Mouse (Mus musculus): ENCODE measurements at regions not wholly inside any gene's neighbourhood (a gene's known extent, or its start where the extent isn't known, plus 50 kb on each side); places are given as distances from the start of the nearest gene placed in this dataset.

DNA sequence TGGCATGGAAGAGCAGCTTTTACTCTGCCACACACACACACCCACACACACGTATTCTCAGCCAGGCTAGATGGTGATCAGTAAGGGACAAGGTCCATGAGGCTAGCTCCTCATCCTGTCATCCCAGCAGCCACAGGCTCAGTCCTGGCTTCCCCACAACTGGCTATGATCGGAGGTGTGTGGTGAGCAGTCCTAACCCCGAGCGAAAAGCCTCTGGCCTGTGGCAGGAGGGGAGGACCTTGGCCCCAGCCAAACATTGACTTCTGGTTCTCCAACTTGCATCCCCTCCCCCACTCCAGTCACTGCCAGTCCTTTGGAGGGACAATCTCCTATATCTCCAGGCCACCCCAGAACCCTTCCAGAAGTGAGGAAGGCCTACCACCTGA, 65.2 kb upstream of the Ttc34 start:
- H3K9ac ChIP-seq (ENCODE audit: low read length): no peak overlapping the region
- ATAC-seq (ENCODE audit: insufficient read depth, low FRiP score, low TSS enrichment): no peak
- 70% methylated on average over 4 of the region's 4 CpGs for WGBS

DNA sequence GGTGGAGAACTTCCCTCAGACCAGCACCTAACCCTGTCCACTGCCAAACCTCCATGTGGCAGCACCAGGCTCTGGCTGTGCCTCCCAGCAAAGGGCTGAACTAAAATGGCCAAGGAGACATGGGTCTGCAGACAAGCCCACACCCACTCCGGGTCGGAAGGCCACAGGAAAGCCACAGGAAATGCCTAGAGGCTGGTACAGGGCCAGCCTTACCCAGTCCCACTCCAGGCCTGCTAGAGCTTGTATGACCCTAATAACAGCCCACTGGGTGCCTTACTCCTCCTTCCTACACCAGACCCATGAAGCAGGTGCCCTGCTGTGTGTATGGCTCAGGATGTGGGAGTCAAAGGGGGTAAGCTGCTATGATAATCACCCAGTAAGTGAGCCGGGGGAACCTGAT, 63.4 kb upstream of the Ttc34 start:
- no peaks in the 10 kb centered on the region for H3K36me3 ChIP-seq (ENCODE audit: control insufficient read depth, insufficient read depth, low read length)
- no peak for DNase-seq (ENCODE audit: low spot score)
- WGBS: 68% methylated on average over 3 of the region's 3 CpGs

More for the DNA sequence above, 65.2 kb upstream of the Ttc34 start:
- Histone ChIP-seq H3K9me3 (ENCODE audit: control insufficient read depth, low read length) (no peaks in the 10 kb centered on the region), H3K4me3 (ENCODE audit: low read depth, low read length) (no peak overlapping the region), H3K27me3 (ENCODE audit: control insufficient read depth, insufficient read depth, low read length) (no peaks in the 10 kb centered on the region), H3K36me3 (ENCODE audit: control insufficient read depth, insufficient read depth, low read length) (no peaks in the 10 kb centered on the region), H3K27ac (ENCODE audit: low read depth, low read length) (no peak overlapping the region), H3K4me2 (ENCODE audit: low read depth) (no peak overlapping the region), H3K4me1 (ENCODE audit: control insufficient read depth, insufficient read depth, low read length) (no peaks in the 10 kb centered on the region)
- DNase-seq (ENCODE audit: low spot score): no peak

DNA sequence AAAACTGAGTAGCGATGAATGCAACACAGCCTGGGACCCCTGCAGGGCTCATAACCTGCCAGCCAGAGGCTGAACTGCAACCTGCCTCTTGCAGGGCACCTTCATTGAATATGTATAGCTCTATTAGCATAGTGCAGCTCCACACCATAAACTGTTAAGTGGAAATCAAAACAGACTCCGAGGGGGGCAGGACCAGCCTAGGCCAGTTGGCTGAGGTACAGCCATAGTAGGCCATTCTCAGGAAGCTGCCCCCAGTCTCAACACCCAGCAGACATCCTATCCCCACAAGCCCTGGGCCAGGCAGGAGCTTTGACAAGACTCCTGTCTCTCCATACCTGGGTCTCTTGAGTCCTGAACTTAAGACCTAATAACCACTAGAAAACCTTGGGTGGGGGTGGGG, 62.9 kb upstream of the Ttc34 start:
- Histone ChIP-seq H3K4me3 (ENCODE audit: low read depth, low read length) (no peak overlapping the region), H3K4me2 (ENCODE audit: low read depth) (no peak overlapping the region), H3K4me1 (ENCODE audit: control insufficient read depth, insufficient read depth, low read length) (no peaks in the 10 kb centered on the region), H3K9ac (ENCODE audit: low read length) (no peak overlapping the region), H3K9me3 (ENCODE audit: control insufficient read depth, low read length) (no peaks in the 10 kb centered on the region), H3K36me3 (ENCODE audit: control insufficient read depth, insufficient read depth, low read length) (no peaks in the 10 kb centered on the region), H3K27me3 (ENCODE audit: control insufficient read depth, insufficient read depth, low read length) (no peaks in the 10 kb centered on the region), H3K27ac (ENCODE audit: low read depth, low read length) (no peak overlapping the region)
- DNase-seq (ENCODE audit: low spot score) (no peak), ATAC-seq (ENCODE audit: insufficient read depth, low FRiP score, low TSS enrichment) (no peak)
- WGBS: 56% methylated on average over 2 of the region's 2 CpGs

More for the DNA sequence above, 63.4 kb upstream of the Ttc34 start:
- no peak for ATAC-seq (ENCODE audit: insufficient read depth, low FRiP score, low TSS enrichment)
- Histone ChIP-seq H3K9ac (ENCODE audit: low read length) (no peak overlapping the region), H3K9me3 (ENCODE audit: control insufficient read depth, low read length) (no peaks in the 10 kb centered on the region), H3K27ac (ENCODE audit: low read depth, low read length) (no peak overlapping the region), H3K4me3 (ENCODE audit: low read depth, low read length) (no peak overlapping the region), H3K27me3 (ENCODE audit: control insufficient read depth, insufficient read depth, low read length) (no peaks in the 10 kb centered on the region), H3K4me2 (ENCODE audit: low read depth) (no peak overlapping the region), H3K4me1 (ENCODE audit: control insufficient read depth, insufficient read depth, low read length) (no peaks in the 10 kb centered on the region)

DNA sequence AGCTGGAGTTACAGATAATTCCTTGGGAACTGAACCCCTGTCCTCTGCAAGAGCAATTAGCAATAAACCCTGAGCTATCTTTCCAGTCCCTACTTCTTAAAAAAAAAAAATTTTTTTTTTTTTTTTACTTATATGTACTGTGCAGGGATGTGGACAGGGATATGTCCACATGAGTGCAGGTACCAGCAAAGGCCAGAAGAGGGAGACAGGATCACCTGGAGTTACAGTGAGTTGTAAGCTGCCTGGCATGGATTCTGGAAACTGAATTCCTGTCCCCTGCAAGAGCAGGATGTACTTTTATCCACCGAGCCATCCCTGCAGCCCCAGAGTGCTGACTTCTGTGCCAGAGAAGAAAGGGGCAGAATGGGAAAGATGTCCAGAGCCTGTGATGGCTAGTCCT, 58.4 kb upstream of the Ttc34 start:
- no peak for DNase-seq (ENCODE audit: low spot score)
- no peak overlapping the region for H3K4me3 ChIP-seq (ENCODE audit: low read depth, low read length)
- H3K27ac ChIP-seq (ENCODE audit: low read depth, low read length): no peak overlapping the region
- H3K36me3 ChIP-seq (ENCODE audit: control insufficient read depth, insufficient read depth, low read length): no peaks in the 10 kb centered on the region
- H3K27me3 ChIP-seq (ENCODE audit: control insufficient read depth, insufficient read depth, low read length): no peaks in the 10 kb centered on the region
- peaks cover 13% of the 10 kb centered on the region for H3K4me1 ChIP-seq (ENCODE audit: control insufficient read depth, insufficient read depth, low read length)
- H3K9ac ChIP-seq (ENCODE audit: low read length): no peak overlapping the region
- H3K9me3 ChIP-seq (ENCODE audit: control insufficient read depth, low read length): no peaks in the 10 kb centered on the region
- 100% methylated on average over 1 of the region's 1 CpGs for WGBS
- H3K4me2 ChIP-seq (ENCODE audit: low read depth): no peak overlapping the region
- ATAC-seq (ENCODE audit: insufficient read depth, low FRiP score, low TSS enrichment): no peak

DNA sequence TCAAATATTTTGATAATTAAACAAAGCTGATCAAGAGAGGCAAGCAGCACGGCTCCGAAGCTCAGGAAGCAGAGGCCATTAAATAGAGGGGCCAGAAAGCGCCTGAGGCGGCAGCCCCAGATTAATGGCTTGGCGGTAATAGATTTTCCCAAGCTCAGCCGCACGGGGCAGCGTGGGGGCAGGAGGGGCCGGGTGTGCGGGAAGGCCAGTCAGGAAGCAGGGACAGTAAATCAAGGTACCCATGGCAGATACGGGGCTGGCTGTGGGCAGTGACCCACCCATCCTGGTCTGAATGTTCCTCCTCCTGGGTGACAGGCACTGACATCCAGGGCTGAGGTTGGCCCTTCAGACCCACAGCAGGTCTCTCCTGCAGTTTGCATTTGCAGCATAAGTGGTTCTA, 55.9 kb upstream of the Ttc34 start:
- Histone ChIP-seq H3K36me3 (ENCODE audit: control insufficient read depth, insufficient read depth, low read length) (no peaks in the 10 kb centered on the region), H3K27ac (ENCODE audit: low read depth, low read length) (peak overlapping the region; percentile 53), H3K4me1 (ENCODE audit: control insufficient read depth, insufficient read depth, low read length) (peaks cover 18% of the 10 kb centered on the region), H3K27me3 (ENCODE audit: control insufficient read depth, insufficient read depth, low read length) (no peaks in the 10 kb centered on the region), H3K9me3 (ENCODE audit: control insufficient read depth, low read length) (no peaks in the 10 kb centered on the region), H3K4me2 (ENCODE audit: low read depth) (no peak overlapping the region), H3K9ac (ENCODE audit: low read length) (no peak overlapping the region), H3K4me3 (ENCODE audit: low read depth, low read length) (no peak overlapping the region)
- peak; percentile 83 for ATAC-seq (ENCODE audit: insufficient read depth, low FRiP score, low TSS enrichment)
- WGBS: 25% methylated on average over 11 of the region's 11 CpGs
- DNase-seq (ENCODE audit: low spot score): peak; percentile 74

DNA sequence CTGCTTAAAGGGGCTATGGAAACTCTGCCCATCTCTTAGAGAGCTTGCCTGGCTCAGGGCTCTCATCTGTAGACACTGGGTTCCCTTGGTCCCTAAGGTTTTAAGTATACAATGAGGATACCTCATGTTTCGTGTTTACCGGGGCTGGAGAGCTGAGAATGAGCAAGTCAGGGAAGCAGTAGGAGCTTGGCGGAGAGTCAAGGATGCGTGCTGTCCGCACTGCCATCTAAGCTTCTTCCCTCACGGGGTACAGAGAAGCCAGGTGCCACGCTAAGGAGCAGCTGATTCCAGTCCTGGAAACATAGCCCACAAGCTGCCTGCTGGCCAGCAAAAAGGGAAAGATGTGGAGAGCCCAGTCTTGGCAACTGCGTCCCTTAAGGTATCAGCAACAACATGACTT, 55.0 kb upstream of the Ttc34 start:
- DNase-seq (ENCODE audit: low spot score) (no peak), ATAC-seq (ENCODE audit: insufficient read depth, low FRiP score, low TSS enrichment) (no peak)
- H3K4me2 ChIP-seq (ENCODE audit: low read depth): no peak overlapping the region
- H3K4me1 ChIP-seq (ENCODE audit: control insufficient read depth, insufficient read depth, low read length): peaks cover 18% of the 10 kb centered on the region
- no peaks in the 10 kb centered on the region for H3K27me3 ChIP-seq (ENCODE audit: control insufficient read depth, insufficient read depth, low read length)
- H3K4me3 ChIP-seq (ENCODE audit: low read depth, low read length): no peak overlapping the region
- no peaks in the 10 kb centered on the region for H3K9me3 ChIP-seq (ENCODE audit: control insufficient read depth, low read length)
- H3K27ac ChIP-seq (ENCODE audit: low read depth, low read length): no peak overlapping the region
- no peaks in the 10 kb centered on the region for H3K36me3 ChIP-seq (ENCODE audit: control insufficient read depth, insufficient read depth, low read length)
- 87% methylated on average over 8 of the region's 8 CpGs for WGBS
- H3K9ac ChIP-seq (ENCODE audit: low read length): no peak overlapping the region

DNA sequence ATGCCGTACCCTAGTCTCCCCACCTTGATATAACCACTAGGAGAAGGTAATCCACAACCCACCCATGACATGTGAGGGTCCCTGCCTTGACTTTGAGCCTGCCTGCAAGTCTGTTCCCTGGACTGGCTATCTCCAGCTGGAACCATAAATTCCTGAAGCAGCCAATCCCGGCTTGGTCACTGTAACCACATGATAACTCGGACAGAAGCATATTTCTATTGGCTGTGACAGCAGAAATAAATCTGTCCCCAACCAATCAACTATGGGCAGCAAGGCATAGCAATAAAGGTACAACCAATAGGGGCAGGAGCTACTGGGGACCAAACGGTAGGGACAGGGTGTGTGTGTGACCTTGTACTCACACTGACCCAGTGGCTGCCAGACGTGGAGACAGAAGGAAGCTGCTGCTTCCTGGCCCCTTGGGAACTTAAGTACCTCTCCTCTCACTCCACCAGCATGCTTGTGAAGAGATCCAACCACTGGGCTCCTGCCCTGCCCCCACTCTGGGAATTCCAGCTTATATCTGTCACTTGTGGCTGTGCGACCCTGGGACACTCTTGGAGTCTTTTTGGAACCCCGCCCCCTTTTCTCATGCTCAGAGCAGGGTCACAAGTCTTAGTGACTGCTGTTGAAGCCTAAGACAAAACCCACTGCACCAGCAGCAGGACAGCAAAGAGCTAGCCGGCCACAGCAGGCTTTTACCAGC, 51.8 kb upstream of the Ttc34 start:
- Histone ChIP-seq H3K4me1 (ENCODE audit: control insufficient read depth, insufficient read depth, low read length) (peaks cover 18% of the 10 kb centered on the region), H3K27ac (ENCODE audit: low read depth, low read length) (no peak overlapping the region), H3K27me3 (ENCODE audit: control insufficient read depth, insufficient read depth, low read length) (no peaks in the 10 kb centered on the region), H3K9ac (ENCODE audit: low read length) (no peak overlapping the region), H3K36me3 (ENCODE audit: control insufficient read depth, insufficient read depth, low read length) (no peaks in the 10 kb centered on the region), H3K4me2 (ENCODE audit: low read depth) (no peak overlapping the region), H3K9me3 (ENCODE audit: control insufficient read depth, low read length) (no peaks in the 10 kb centered on the region), H3K4me3 (ENCODE audit: low read depth, low read length) (no peak overlapping the region)
- no peak for DNase-seq (ENCODE audit: low spot score)
- 50% methylated on average over 8 of the region's 8 CpGs for WGBS
- no peak for ATAC-seq (ENCODE audit: insufficient read depth, low FRiP score, low TSS enrichment)

DNA sequence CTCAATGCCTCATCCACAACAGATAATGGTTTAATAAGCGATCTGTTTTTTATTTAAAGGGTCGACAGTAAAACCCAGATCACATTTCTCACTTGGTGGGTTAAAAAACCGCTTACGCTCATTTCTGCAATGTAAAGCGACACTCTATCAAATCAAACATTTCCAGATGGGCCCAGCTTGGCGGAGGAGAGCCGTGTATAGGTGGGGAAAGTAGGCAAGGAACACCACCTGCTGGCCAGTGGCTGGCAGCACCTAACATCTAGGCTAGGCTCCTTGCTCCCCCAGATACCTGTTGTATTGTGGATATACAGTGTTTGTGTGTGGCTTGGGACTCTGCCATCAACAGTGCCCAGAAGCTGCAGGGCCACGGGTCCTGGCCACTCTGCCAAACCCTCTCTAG, 50.1 kb upstream of the Ttc34 start:
- no peaks in the 10 kb centered on the region for H3K9me3 ChIP-seq (ENCODE audit: control insufficient read depth, low read length)
- no peak for ATAC-seq (ENCODE audit: insufficient read depth, low FRiP score, low TSS enrichment)
- H3K27me3 ChIP-seq (ENCODE audit: control insufficient read depth, insufficient read depth, low read length): no peaks in the 10 kb centered on the region
- H3K4me3 ChIP-seq (ENCODE audit: low read depth, low read length): no peak overlapping the region
- no peak overlapping the region for H3K27ac ChIP-seq (ENCODE audit: low read depth, low read length)
- WGBS: 53% methylated on average over 8 of the region's 8 CpGs
- no peaks in the 10 kb centered on the region for H3K36me3 ChIP-seq (ENCODE audit: control insufficient read depth, insufficient read depth, low read length)
- H3K9ac ChIP-seq (ENCODE audit: low read length): no peak overlapping the region
- peak; percentile 42 for DNase-seq (ENCODE audit: low spot score)
- H3K4me2 ChIP-seq (ENCODE audit: low read depth): no peak overlapping the region
- peaks cover 5% of the 10 kb centered on the region for H3K4me1 ChIP-seq (ENCODE audit: control insufficient read depth, insufficient read depth, low read length)

All from neural tube, embryonic 11.5 days (tissue).